Mouse (Mus musculus) monocyte, adult 59 days (primary cell): ENCODE data around the gene Igfl3. TPM values are rescaled to one million over a fixed set of nuclear protein-coding genes. Genes with fewer than 3 reads are reported as not detected.

Source experiments
- total RNA-seq, 2 experiments: library from RNA; stranded (reverse); gene quantifications; one replicate each; pipeline ENCODE4 v1.2.4; 2023

The Igfl3 gene
- not detected for total RNA-seq

GRCm38 (mm10) chr7:18176194-18176593 lies at the start of gene Igfl3:
TSS of gene Igfl3 (plus strand) at chr7:18176494.

Other genes with a start within 250 kb of the Igfl3 start
- gene Ceacam11, start 204.4 kb upstream of the Igfl3 start, total RNA-seq: not detected
- gene Ceacam13, start 166.6 kb upstream of the Igfl3 start, total RNA-seq: not detected
- not detected for gene Ceacam12, start 110.6 kb upstream of the Igfl3 start, total RNA-seq
- not detected for gene Mill1, start 68.9 kb downstream of the Igfl3 start, total RNA-seq
- not detected for gene Psg18, start 178.5 kb downstream of the Igfl3 start, total RNA-seq